Mouse (Mus musculus) myocyte (in vitro differentiated cells): ENCODE data around the gene Abca1.

ENCODE experiments used
- CEBPB ChIP-seq: IDR thresholded peaks from 2 replicates; pipeline ENCODE4 v1.6.1; 2011; ENCODE audit warnings: mild to moderate bottlenecking, moderate library complexity; ENCODE audit not compliant: poor library complexity, insufficient read depth, severe bottlenecking
- E2F4 ChIP-seq: IDR thresholded peaks from one replicate; pipeline ENCODE4 v1.6.1; 2011; ENCODE audit warnings: mild to moderate bottlenecking, control low read depth, moderate library complexity; ENCODE audit not compliant: insufficient read depth
- MAX ChIP-seq: IDR thresholded peaks from one replicate; pipeline ENCODE4 v1.6.1; 2011; ENCODE audit warnings: low read depth, mild to moderate bottlenecking, control low read depth
- MYOD1 ChIP-seq, 3 experiments: IDR thresholded peaks; one replicate each; pipeline ENCODE4 v1.6.1; 2011; ENCODE audit warnings: control low read depth in 2 of 3, low read depth in 2 of 3, mild to moderate bottlenecking in 2 of 3, moderate library complexity in 1 of 3; ENCODE audit not compliant: insufficient read length in 2 of 3, control insufficient read depth in 1 of 3
- MYOG ChIP-seq, 3 experiments: IDR thresholded peaks; one replicate each; pipeline ENCODE4 v1.6.1; 2011; ENCODE audit warnings: control low read depth in 2 of 3, low read depth in 2 of 3, mild to moderate bottlenecking in 2 of 3; ENCODE audit not compliant: insufficient read length in 2 of 3, control insufficient read depth in 1 of 3, insufficient read depth in 1 of 3
- POLR2A ChIP-seq: IDR thresholded peaks from one replicate; pipeline ENCODE4 v1.6.1; 2011; ENCODE audit warnings: low read depth, mild to moderate bottlenecking, control low read depth, moderate library complexity; ENCODE audit not compliant: insufficient read length
- POLR2AphosphoS2 ChIP-seq: IDR thresholded peaks from one replicate; pipeline ENCODE4 v1.6.1; 2011; ENCODE audit warnings: low read depth, control low read depth; ENCODE audit not compliant: insufficient read length
- SRF ChIP-seq: IDR thresholded peaks from one replicate; pipeline ENCODE4 v1.6.1; 2011; ENCODE audit warnings: low read depth; ENCODE audit not compliant: control insufficient read depth, insufficient read length
- TCF12 ChIP-seq: IDR thresholded peaks from one replicate; pipeline ENCODE4 v1.6.1; 2011; ENCODE audit warnings: mild to moderate bottlenecking, control low read depth; ENCODE audit not compliant: poor library complexity, insufficient read depth, severe bottlenecking
- TCF3 ChIP-seq: IDR thresholded peaks from one replicate; pipeline ENCODE4 v1.6.1; 2011; ENCODE audit warnings: low read depth, control low read depth; ENCODE audit not compliant: insufficient read length
- USF1 ChIP-seq: IDR thresholded peaks from one replicate; pipeline ENCODE4 v1.6.1; 2011; ENCODE audit warnings: low read depth, mild to moderate bottlenecking, control low read depth, moderate library complexity

DNA sequence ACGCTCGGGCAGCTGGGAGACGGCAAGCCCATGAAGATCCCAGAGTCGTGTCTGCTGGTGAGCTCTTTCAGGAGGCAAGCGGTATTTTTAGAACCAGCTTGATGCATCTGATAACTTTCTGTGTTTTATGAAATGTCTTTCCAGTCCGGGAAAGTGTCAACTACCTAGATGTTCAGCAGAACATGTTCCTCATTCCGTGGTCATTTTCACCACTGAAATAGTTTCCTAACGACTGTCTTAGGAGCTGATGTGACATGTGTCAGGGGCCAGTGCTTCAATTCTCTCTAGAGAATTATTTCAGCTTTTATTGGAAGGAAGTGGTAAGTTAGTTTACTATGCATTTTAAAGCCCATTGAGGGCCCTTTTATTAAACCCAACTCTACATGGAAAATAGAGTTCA, 159.5 kb downstream of the Abca1 start:
- TF ChIP-seq TCF12 (no peak), POLR2A (no peak), MYOD1 (IDR thresholded peaks at IDR 0.05; ENCODE audit: control insufficient read depth in 1 of 3, insufficient read length in 2 of 3, low read depth in 2 of 3) (no peak), CEBPB (no peak), MAX (no peak), MYOG (IDR thresholded peaks at IDR 0.05; ENCODE audit: control insufficient read depth in 1 of 3, insufficient read depth in 1 of 3, insufficient read length in 2 of 3, low read depth in 2 of 3) (no peak), E2F4 (no peak), USF1 (no peak), POLR2AphosphoS2 (no peak), SRF (no peak), TCF3 (no peak)
